Mouse (Mus musculus) splenic B cell, adult 2 months (primary cell): ENCODE measurements around the gene Cntd1.
"Not testable (repeated sequence)": the region's sequence is repeated elsewhere in the genome, so short reads cannot be mapped to it uniquely, and the experiment has no call there.

Experiments
- DNase-seq: peaks from one replicate; pipeline ENCODE4 v3.0.0-alpha.2; 2011; ENCODE audit warnings: low read depth, low spot score
- H3K27me3 ChIP-seq: 2 replicates; pipeline ENCODE4 v1.6.1; 2012; ENCODE audit warnings: mild to moderate bottlenecking, low read length, moderate library complexity, mixed read lengths; ENCODE audit not compliant: control insufficient read depth, poor library complexity, insufficient read depth, severe bottlenecking
- H3K36me3 ChIP-seq: 2 replicates; pipeline ENCODE4 v1.6.1; 2012; ENCODE audit warnings: mild to moderate bottlenecking, low read length, moderate library complexity, mixed read lengths; ENCODE audit not compliant: control insufficient read depth, poor library complexity, insufficient read depth, severe bottlenecking

The Cntd1 gene

GRCm38 (mm10) chr11:101327311-101327710 is 48.5 kb downstream of the Cntd1 start:
- H3K36me3 ChIP-seq, result peaks cover 8% of the 10 kb centered on the region; the same call in 1 of the 2 replicates
- H3K27me3 ChIP-seq, result no peaks in the 10 kb centered on the region
- no peak for DNase-seq

GRCm38 (mm10) chr11:101328941-101329635 is 50.3 kb downstream of the Cntd1 start:
- Histone ChIP-seq H3K36me3 (peaks cover 7% of the 10 kb centered on the region; the same call in 1 of the 2 replicates), H3K27me3 (no peaks in the 10 kb centered on the region)
- no peak for DNase-seq

GRCm38 (mm10) chr11:101330371-101330924 is 51.6 kb downstream of the Cntd1 start, which contains the start of gene Aoc3:
Gene Aoc3 (plus strand): TSS chr11:101330605.
- H3K36me3 ChIP-seq, result 0 out of 2 replicates have a peak, but pooled peaks cover 3% of the 10 kb centered on the region
- no peaks in the 10 kb centered on the region for H3K27me3 ChIP-seq
- DNase-seq, result no peak

- not testable (repeated sequence) for H3K27me3 ChIP-seq, H3K36me3 ChIP-seq, DNase-seq
Observed at GRCm38 (mm10) chr11:101330961-101331360, 52.1 kb downstream of the Cntd1 start.

GRCm38 (mm10) chr11:101332537-101332936 is 53.7 kb downstream of the Cntd1 start:
- Histone ChIP-seq H3K27me3 (no peaks in the 10 kb centered on the region), H3K36me3 (no peaks in the 10 kb centered on the region)
- no peak for DNase-seq

GRCm38 (mm10) chr11:101334023-101334422 is 55.2 kb downstream of the Cntd1 start:
- DNase-seq, result no peak
- Histone ChIP-seq H3K36me3 (no peaks in the 10 kb centered on the region), H3K27me3 (no peaks in the 10 kb centered on the region)

- Histone ChIP-seq H3K36me3 (no peaks in the 10 kb centered on the region), H3K27me3 (no peaks in the 10 kb centered on the region)
- no peak for DNase-seq
Observed at GRCm38 (mm10) chr11:101334516-101334915, 55.7 kb downstream of the Cntd1 start.

GRCm38 (mm10) chr11:101335685-101336084 is 56.9 kb downstream of the Cntd1 start:
- Histone ChIP-seq H3K27me3 (no peaks in the 10 kb centered on the region), H3K36me3 (no peaks in the 10 kb centered on the region)
- no peak for DNase-seq

- no peak for DNase-seq
- no peaks in the 10 kb centered on the region for H3K36me3 ChIP-seq
- no peaks in the 10 kb centered on the region for H3K27me3 ChIP-seq
Observed at GRCm38 (mm10) chr11:101338123-101338760, 59.4 kb downstream of the Cntd1 start.
